Mouse (Mus musculus): ENCODE results near the gene Cd68.

Cd68 gene

GRCm38 (mm10) chr11:69666665-69667005 is 682 bp upstream of the Cd68 start:
- no peak for DNase-seq (ENCODE audit: low spot score)

- DNase-seq (ENCODE audit: low spot score): no peak
Measured at GRCm38 (mm10) chr11:69665457-69665960, 444 bp downstream of the Cd68 start.

- no peak for DNase-seq (ENCODE audit: low spot score)
Measured at GRCm38 (mm10) chr11:69664841-69665240, 1.1 kb downstream of the Cd68 start.

- DNase-seq (ENCODE audit: low spot score): no peak
Measured at GRCm38 (mm10) chr11:69663795-69664194, 2.2 kb downstream of the Cd68 start.

- DNase-seq (ENCODE audit: low spot score): no peak
Measured at GRCm38 (mm10) chr11:69662967-69663671, 2.8 kb downstream of the Cd68 start.

GRCm38 (mm10) chr11:69662213-69662966 is 3.6 kb downstream of the Cd68 start, which contains the start of gene Mpdu1:
Gene Mpdu1 (minus strand): TSS chr11:69662642.
- peak; percentile 97 for DNase-seq (ENCODE audit: low spot score)

GRCm38 (mm10) chr11:69661221-69661881 is 4.6 kb downstream of the Cd68 start:
- no peak for DNase-seq (ENCODE audit: low spot score)

- no peak for DNase-seq (ENCODE audit: low spot score)
Measured at GRCm38 (mm10) chr11:69657462-69657881, 8.5 kb downstream of the Cd68 start.

GRCm38 (mm10) chr11:69656617-69657461 is 9.1 kb downstream of the Cd68 start:
- DNase-seq (ENCODE audit: low spot score): peak; percentile 83

- no peak for DNase-seq (ENCODE audit: low spot score)
Measured at GRCm38 (mm10) chr11:69656065-69656455, 9.9 kb downstream of the Cd68 start.

- peak; percentile 87 for DNase-seq (ENCODE audit: low spot score)
Measured at GRCm38 (mm10) chr11:69655264-69656064, 10.5 kb downstream of the Cd68 start, which contains the start of gene Sox15. Gene Sox15 (plus strand): TSS chr11:69655314.

- no peak for DNase-seq (ENCODE audit: low spot score)
Measured at GRCm38 (mm10) chr11:69654760-69655159, 11.2 kb downstream of the Cd68 start.

GRCm38 (mm10) chr11:69653399-69653798 is 12.6 kb downstream of the Cd68 start:
- no peak for DNase-seq (ENCODE audit: low spot score)

GRCm38 (mm10) chr11:69645860-69646259 is 20.1 kb downstream of the Cd68 start:
- no peak for DNase-seq (ENCODE audit: low spot score)

- DNase-seq (ENCODE audit: low spot score): no peak
Measured at GRCm38 (mm10) chr11:69635471-69635870, 30.5 kb downstream of the Cd68 start.

- DNase-seq (ENCODE audit: low spot score): peak; percentile 44
Measured at GRCm38 (mm10) chr11:69633128-69633866, 32.7 kb downstream of the Cd68 start.

- peak; percentile 100 for DNase-seq (ENCODE audit: low spot score)
Measured at GRCm38 (mm10) chr11:69632284-69633089, 33.5 kb downstream of the Cd68 start, which contains the start of gene Fxr2. Gene Fxr2 (plus strand): TSS chr11:69632990.

- DNase-seq (ENCODE audit: low spot score): peak; percentile 45
Measured at GRCm38 (mm10) chr11:69629802-69630201, 36.2 kb downstream of the Cd68 start.

GRCm38 (mm10) chr11:69628286-69628685 is 37.7 kb downstream of the Cd68 start:
- peak; percentile 94 for DNase-seq (ENCODE audit: low spot score)

Measured in embryo, embryonic 10 days (tissue).